9 mouse cellular contexts compared by ENCODE assay signal in the genomic region with DNA sequence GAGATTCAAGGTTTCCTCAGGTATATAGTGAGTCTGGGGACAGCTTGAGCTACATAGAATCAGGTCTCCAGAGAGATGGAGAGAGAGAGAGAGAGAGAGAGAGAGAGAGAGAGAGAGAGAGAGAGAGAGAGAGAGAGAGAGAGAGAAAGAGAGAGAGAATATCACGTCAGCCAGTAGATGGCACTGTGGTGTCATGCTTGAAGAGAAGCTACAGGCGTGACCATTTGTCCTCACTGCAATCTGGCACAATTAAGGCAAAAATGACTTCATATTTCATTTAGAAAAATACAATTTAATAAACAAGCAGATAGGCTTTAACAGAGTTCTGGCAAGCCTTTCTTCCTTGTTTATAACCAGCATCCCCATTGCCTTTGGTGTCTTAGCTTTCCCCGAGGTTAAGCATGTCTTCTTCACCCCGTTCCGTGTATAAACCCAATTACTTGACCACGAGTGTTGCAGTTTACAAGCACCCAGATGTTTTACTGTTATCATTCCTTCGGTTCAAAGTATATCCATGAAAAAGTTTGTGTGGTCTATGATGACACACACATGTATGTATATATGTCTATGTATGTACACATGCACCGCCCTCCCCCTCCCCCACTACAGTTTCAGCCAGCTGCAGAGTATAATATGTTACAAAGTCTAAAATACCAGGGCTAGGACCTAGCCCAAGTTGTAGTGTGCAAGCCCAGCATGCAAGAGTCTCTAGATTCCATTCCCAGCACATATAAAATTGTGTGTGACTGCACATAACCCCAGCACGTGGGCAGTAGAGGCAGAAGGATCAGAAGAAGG. TPM values are rescaled to one million over a fixed set of nuclear protein-coding genes. Genes with fewer than 3 reads are reported as not detected.
A peak's percentile ranks its signal among the peaks of the same experiment; 100 is the strongest.
DNase-seq lines count a peak whose midpoint lies in the region; ATAC-seq lines count a peak whose summit lies in the region.
"Had no signal": no experiment of that assay in that cellular context is flagged by ENCODE, and none has a peak within 500 bp of the region (broad histone marks: within the 10 kb centered on the region; RNA-seq: fewer than 3 reads in every experiment).

No protein-coding gene starts in this region.

- H3K27me3 ChIP-seq in hindbrain, embryonic 10.5 days (ENCODE audit: insufficient read depth, poor library complexity, severe bottlenecking) = no peaks in the 10 kb centered on the region
- H3K27me3 ChIP-seq in midbrain, embryonic 11.5 days (ENCODE audit: control insufficient read depth, insufficient read depth, low read length) = no peaks in the 10 kb centered on the region
- H3K27me3 ChIP-seq: heart, embryonic 13.5 days had no signal

- H3K9ac ChIP-seq in midbrain, embryonic 11.5 days (ENCODE audit: low read length) = no peak overlapping the region
- H3K9ac ChIP-seq: heart, embryonic 13.5 days had no signal

- H3K27ac ChIP-seq in hindbrain, embryonic 10.5 days = no peak overlapping the region
- no peak overlapping the region for H3K27ac ChIP-seq in midbrain, embryonic 11.5 days (ENCODE audit: low read depth, low read length)
- H3K27ac ChIP-seq: heart, embryonic 13.5 days had no signal

- DNase-seq in CD4-positive, CD25-positive, alpha-beta regulatory T cell, adult 2 months (ENCODE audit: low read depth, low spot score) = peak; percentile 44
- peak; percentile 36 for DNase-seq in adrenal gland, adult 2 months
- peak; percentile 57 for DNase-seq in embryo, embryonic 9.5 days (ENCODE audit: extremely low spot score)
- DNase-seq in hindbrain, embryonic 10.5 days (ENCODE audit: low spot score) = peak; percentile 20
- DNase-seq in layer of hippocampus, postnatal 10 days (ENCODE audit: low spot score in 2 of 2) = peak; percentile 80
- peak; percentile 92 for DNase-seq in midbrain, embryonic 11.5 days (ENCODE audit: low spot score, missing footprints)
- DNase-seq in telencephalon, adult 2 months (ENCODE audit: low read depth, low spot score) = peak; percentile 81

- no peaks in the 10 kb centered on the region for H3K4me1 ChIP-seq in hindbrain, embryonic 10.5 days (replicated peaks)
- H3K4me1 ChIP-seq in midbrain, embryonic 11.5 days (ENCODE audit: control insufficient read depth, insufficient read depth, low read length) = no peaks in the 10 kb centered on the region
- H3K4me1 ChIP-seq: heart, embryonic 13.5 days had no signal

- no peak overlapping the region for H3K4me2 ChIP-seq in midbrain, embryonic 11.5 days
- H3K4me2 ChIP-seq: heart, embryonic 13.5 days had no signal

- H3K9me3 ChIP-seq in hindbrain, embryonic 10.5 days = no peaks in the 10 kb centered on the region
- H3K9me3 ChIP-seq in midbrain, embryonic 11.5 days (ENCODE audit: control insufficient read depth, low read length) = no peaks in the 10 kb centered on the region
- H3K9me3 ChIP-seq: heart, embryonic 13.5 days had no signal

- H3K36me3 ChIP-seq in hindbrain, embryonic 10.5 days = no peaks in the 10 kb centered on the region
- no peaks in the 10 kb centered on the region for H3K36me3 ChIP-seq in midbrain, embryonic 11.5 days (ENCODE audit: control insufficient read depth, insufficient read depth, low read length)
- H3K36me3 ChIP-seq: heart, embryonic 13.5 days had no signal

- 60% methylated on average over 9 of the region's 9 CpGs for WGBS in hindbrain, embryonic 10.5 days
- WGBS in midbrain, embryonic 11.5 days = 66% methylated on average over 9 of the region's 9 CpGs

- ATAC-seq in CD4-positive, CD25-positive, alpha-beta regulatory T cell, adult 4 months = no peak
- no peak for ATAC-seq in midbrain, embryonic 11.5 days (ENCODE audit: low FRiP score)

- no peak overlapping the region for H3K4me3 ChIP-seq in hindbrain, embryonic 10.5 days
- H3K4me3 ChIP-seq in midbrain, embryonic 11.5 days (ENCODE audit: low read depth, low read length) = no peak overlapping the region
- H3K4me3 ChIP-seq: heart, embryonic 13.5 days had no signal

RNA-seq across cellular contexts. Expression of gene Ank3, which starts 53.8 kb away (rescaled TPM):
- polyA plus RNA-seq in CD4-positive, CD25-positive, alpha-beta regulatory T cell, adult 4 months (2017; shearing (Covaris generic)) = 1 to 10 TPM; 1.1 to 1.2 TPM
- 10 to 100 TPM; 10.2 to 12.9 TPM for total RNA-seq in adrenal gland, adult 2 months (2021)
- 0.79 and 0.83 TPM in 2 replicates for polyA plus RNA-seq in adrenal gland, adult 2 months (2012; rRNA removed)
- polyA plus RNA-seq in hindbrain, embryonic 10.5 days (2016; fragmentation: Nextera tagmentation; extraction: Ambion mirVana) = 37.8 and 44.7 TPM in 2 replicates
- total RNA-seq in layer of hippocampus, postnatal 10 days (2021) = 100 to 1,000 TPM; 457 to 507 TPM
- 58.8 and 63.9 TPM in 2 replicates for polyA plus RNA-seq in midbrain, embryonic 11.5 days (2014; fragmentation: Nextera tagmentation; extraction: Ambion mirVana)

Comparison
In these comparisons a context has a peak if more than half of its experiments do, and no peak if none do; other contexts are left out.
1. DNase-seq: peak in every context shown above with its lines; median percentile 92 in midbrain, embryonic 11.5 days; 81 in telencephalon, adult 2 months; 80 in layer of hippocampus, postnatal 10 days; 57 in embryo, embryonic 9.5 days; 44 in CD4-positive, CD25-positive, alpha-beta regulatory T cell, adult 2 months; 36 in adrenal gland, adult 2 months; 20 in hindbrain, embryonic 10.5 days.
2. RNA of gene Ank3, which starts 53.8 kb away (polyA plus RNA-seq): 58.8 to 63.9 TPM in midbrain, embryonic 11.5 days and 37.8 to 44.7 TPM in hindbrain, embryonic 10.5 days; 1.1 to 1.2 TPM in CD4-positive, CD25-positive, alpha-beta regulatory T cell, adult 4 months and 0.79 to 0.83 TPM in adrenal gland, adult 2 months; every median in the first group is over 10 times any median in the second.